Mouse (Mus musculus): ENCODE measurements around the gene Slc5a5. TPM values are rescaled to one million over a fixed set of nuclear protein-coding genes. Genes with fewer than 3 reads are reported as not detected.
A peak's percentile ranks its signal among the peaks of the same experiment; 100 is the strongest.
"Not testable (repeated sequence)": the region's sequence is repeated elsewhere in the genome, so short reads cannot be mapped to it uniquely, and the experiment has no call there.

Gene Slc5a5
- polyA plus RNA-seq, 1 experiment = 16.0 TPM

GRCm38 (mm10) chr8:70896316-70897020, 3.9 kb upstream of the Slc5a5 start:
- TF ChIP-seq CTCF (IDR thresholded peaks at IDR 0.05; ENCODE audit: extremely low read depth, insufficient read depth, low read length) (no peak), POLR2A (IDR thresholded peaks at IDR 0.05; ENCODE audit: extremely low read depth, insufficient read depth, low read length) (no peak)
- Histone ChIP-seq H3K4me1 (ENCODE audit: control insufficient read depth, insufficient read depth, low read length) (no peaks in the 10 kb centered on the region), H3K27ac (ENCODE audit: insufficient read depth, low read length) (no peak overlapping the region), H3K4me3 (ENCODE audit: insufficient read depth, low read length) (peak overlapping the region; percentile 49)

DNA sequence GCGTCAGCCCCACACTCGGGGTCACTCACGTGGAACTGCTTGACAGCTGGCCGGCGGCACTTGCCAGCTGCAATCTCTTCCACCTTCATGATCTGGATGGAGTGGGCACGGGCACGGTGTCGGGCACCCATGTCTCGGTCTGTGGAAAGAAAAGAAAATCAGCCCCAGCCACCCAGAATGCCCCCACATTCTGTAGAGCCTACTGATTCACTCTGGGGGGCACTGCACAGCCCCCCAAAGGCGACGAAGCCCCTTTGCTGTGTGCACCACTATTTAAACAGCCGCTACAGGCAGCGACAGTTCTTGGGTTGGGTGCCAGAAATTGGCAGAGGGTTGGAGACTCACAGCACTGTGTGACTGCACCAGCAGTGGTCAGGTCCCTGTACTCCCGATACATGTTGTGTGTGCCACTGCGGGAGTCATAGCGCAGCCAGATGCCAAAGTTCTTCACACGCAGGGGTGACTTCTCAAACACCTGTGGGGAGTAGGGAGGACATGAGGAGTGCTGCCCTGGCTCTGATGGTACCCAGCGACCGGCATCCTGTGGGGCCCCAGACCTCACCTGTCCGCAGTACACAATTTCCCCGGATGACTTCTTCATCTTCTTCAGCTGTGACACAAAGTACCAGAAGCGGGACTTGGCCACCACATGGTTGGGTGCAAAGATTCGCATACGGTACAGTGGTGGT, 3.2 kb upstream of the Slc5a5 start:
- not testable (repeated sequence) for H3K4me1 ChIP-seq (ENCODE audit: control insufficient read depth, insufficient read depth, low read length); H3K4me3 ChIP-seq (ENCODE audit: insufficient read depth, low read length); H3K27ac ChIP-seq (ENCODE audit: insufficient read depth, low read length)

DNA sequence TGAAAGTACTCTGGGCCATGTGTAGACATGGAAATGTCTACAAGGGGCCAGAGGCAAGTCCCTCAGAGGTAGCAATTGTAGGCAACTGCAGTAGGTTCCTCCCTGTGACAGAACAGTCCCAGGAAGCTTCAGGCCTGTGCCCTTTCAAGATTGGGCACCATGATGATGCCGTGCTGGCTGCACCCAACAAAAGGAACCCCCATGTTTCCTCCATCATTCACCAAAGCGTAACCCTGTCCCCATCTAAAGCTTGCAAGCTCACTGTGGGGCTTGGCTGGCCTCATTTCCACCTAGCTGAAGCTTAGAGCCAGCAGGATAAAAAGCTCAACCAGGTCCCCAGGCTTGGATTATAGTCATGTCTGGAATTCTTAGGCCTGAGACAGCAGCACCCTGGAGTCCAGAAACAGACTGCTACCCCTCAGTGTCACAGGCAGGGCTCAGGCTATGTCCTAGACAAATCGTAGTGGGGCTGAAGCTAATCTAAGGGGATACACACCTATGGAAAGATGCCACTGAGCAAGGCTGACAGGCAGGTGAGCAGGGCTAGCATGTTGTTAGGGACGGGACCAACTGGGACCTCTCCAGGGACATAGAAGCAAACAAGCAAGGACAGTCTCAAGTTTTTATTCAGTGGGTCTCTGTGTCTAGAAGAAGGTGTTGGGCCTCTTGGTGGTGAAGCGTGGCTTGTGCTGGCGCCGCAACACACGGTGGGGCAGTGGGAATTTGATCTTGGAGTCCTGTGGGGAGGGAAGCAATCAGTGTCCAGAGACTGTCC, 2.4 kb upstream of the Slc5a5 start:
- no peaks in the 10 kb centered on the region for H3K4me1 ChIP-seq (ENCODE audit: control insufficient read depth, insufficient read depth, low read length)
- no peak for TF ChIP-seq CTCF (IDR thresholded peaks at IDR 0.05; ENCODE audit: extremely low read depth, insufficient read depth, low read length)

GRCm38 (mm10) chr8:70894385-70894720, 1.8 kb upstream of the Slc5a5 start:
- Histone ChIP-seq H3K4me3 (ENCODE audit: insufficient read depth, low read length) (no peak overlapping the region), H3K27ac (ENCODE audit: insufficient read depth, low read length) (no peak overlapping the region)
- no peak for TF ChIP-seq POLR2A (IDR thresholded peaks at IDR 0.05; ENCODE audit: extremely low read depth, insufficient read depth, low read length)
- TF ChIP-seq CTCF (IDR thresholded peaks at IDR 0.05; ENCODE audit: extremely low read depth, insufficient read depth, low read length) = no peak

More for the DNA sequence above, 2.4 kb upstream of the Slc5a5 start:
- H3K4me3 ChIP-seq (ENCODE audit: insufficient read depth, low read length) = no peak overlapping the region
- H3K27ac ChIP-seq (ENCODE audit: insufficient read depth, low read length) = no peak overlapping the region

GRCm38 (mm10) chr8:70893656-70894384, 1.3 kb upstream of the Slc5a5 start:
- Histone ChIP-seq H3K27ac (ENCODE audit: insufficient read depth, low read length) (no peak overlapping the region), H3K4me1 (ENCODE audit: control insufficient read depth, insufficient read depth, low read length) (no peaks in the 10 kb centered on the region), H3K4me3 (ENCODE audit: insufficient read depth, low read length) (no peak overlapping the region)
- TF ChIP-seq CTCF (IDR thresholded peaks at IDR 0.05; ENCODE audit: extremely low read depth, insufficient read depth, low read length) = peak; percentile 59
- no peak for TF ChIP-seq POLR2A (IDR thresholded peaks at IDR 0.05; ENCODE audit: extremely low read depth, insufficient read depth, low read length)

More at GRCm38 (mm10) chr8:70894385-70894720, 1.8 kb upstream of the Slc5a5 start:
- no peaks in the 10 kb centered on the region for H3K4me1 ChIP-seq (ENCODE audit: control insufficient read depth, insufficient read depth, low read length)

DNA sequence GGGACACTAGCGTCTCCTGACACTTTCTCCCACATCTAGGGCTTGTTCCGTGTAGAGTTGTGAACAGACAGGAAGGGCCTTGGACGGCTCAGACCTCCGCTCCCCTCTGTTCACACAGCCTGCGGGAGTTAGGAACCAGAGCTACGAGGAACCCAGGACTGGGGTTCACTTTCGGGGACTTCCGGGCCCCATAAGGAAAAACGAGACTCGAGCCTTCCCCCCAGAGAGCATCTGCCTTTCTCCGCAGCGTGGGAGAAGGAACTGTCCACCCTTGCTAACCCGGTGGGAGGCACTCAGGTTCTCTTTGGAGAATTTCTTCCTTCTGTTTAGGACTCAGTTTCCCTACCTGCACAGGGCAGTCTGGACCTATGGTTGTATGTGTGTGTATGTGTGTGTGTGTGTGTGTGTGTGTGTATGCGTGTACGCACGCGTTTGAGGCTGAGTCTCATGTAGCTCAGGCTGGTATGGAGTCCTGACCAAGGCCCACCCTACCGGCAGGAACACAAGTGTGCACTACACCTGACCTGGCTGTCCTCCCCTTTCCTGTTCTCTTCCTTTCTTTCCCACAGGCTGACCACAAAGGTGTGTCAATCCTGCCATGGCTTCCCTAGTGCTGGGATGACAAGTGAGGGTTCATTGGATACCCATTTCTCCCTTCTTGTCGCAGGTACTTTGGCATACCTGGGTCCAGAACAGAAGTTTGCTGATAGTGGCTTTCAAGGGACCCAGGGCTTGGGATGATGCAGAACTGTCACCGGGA, 519 bp upstream of the Slc5a5 start:
- TF ChIP-seq CTCF (IDR thresholded peaks at IDR 0.05; ENCODE audit: extremely low read depth, insufficient read depth, low read length) (no peak), POLR2A (IDR thresholded peaks at IDR 0.05; ENCODE audit: extremely low read depth, insufficient read depth, low read length) (peak; percentile 31; the same call in 1 of the 2 replicates)
- Histone ChIP-seq H3K27ac (ENCODE audit: insufficient read depth, low read length) (no peak overlapping the region), H3K4me3 (ENCODE audit: insufficient read depth, low read length) (no peak overlapping the region), H3K4me1 (ENCODE audit: control insufficient read depth, insufficient read depth, low read length) (no peaks in the 10 kb centered on the region)

DNA sequence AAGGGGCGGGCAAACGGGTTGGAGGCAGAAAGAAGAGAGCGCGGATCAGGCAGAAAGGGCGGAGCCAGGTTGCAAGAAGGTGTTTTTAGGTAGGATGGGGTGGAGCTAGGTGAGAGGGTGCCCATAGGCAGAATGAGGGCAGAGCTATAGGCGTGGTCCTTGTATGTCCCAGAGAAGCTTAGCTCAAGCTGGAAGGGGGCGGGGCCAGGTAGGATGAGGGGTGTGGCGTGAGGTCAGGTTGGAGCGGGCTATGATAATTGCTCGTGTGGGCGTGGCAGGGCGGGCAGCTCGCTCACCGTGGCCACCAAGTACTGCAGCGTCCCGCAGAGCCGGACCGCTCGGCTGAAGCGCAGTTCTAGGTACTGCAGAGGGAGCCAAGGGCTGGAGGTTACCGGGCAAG, 1.2 kb downstream of the Slc5a5 start:
- H3K27ac ChIP-seq (ENCODE audit: insufficient read depth, low read length) = no peak overlapping the region
- TF ChIP-seq POLR2A (IDR thresholded peaks at IDR 0.05; ENCODE audit: extremely low read depth, insufficient read depth, low read length) (no peak), CTCF (IDR thresholded peaks at IDR 0.05; ENCODE audit: extremely low read depth, insufficient read depth, low read length) (no peak)
- H3K4me3 ChIP-seq (ENCODE audit: insufficient read depth, low read length) = no peak overlapping the region
- H3K4me1 ChIP-seq (ENCODE audit: control insufficient read depth, insufficient read depth, low read length) = no peaks in the 10 kb centered on the region

GRCm38 (mm10) chr8:70890656-70891055, 1.9 kb downstream of the Slc5a5 start:
- TF ChIP-seq POLR2A (IDR thresholded peaks at IDR 0.05; ENCODE audit: extremely low read depth, insufficient read depth, low read length) = no peak
- Histone ChIP-seq H3K4me1 (ENCODE audit: control insufficient read depth, insufficient read depth, low read length) (no peaks in the 10 kb centered on the region), H3K4me3 (ENCODE audit: insufficient read depth, low read length) (no peak overlapping the region), H3K27ac (ENCODE audit: insufficient read depth, low read length) (no peak overlapping the region)

- H3K4me3 ChIP-seq (ENCODE audit: insufficient read depth, low read length) = peak overlapping the region; percentile 2; the same call in 1 of the 2 replicates
- no peak overlapping the region for H3K27ac ChIP-seq (ENCODE audit: insufficient read depth, low read length)
- no peaks in the 10 kb centered on the region for H3K4me1 ChIP-seq (ENCODE audit: control insufficient read depth, insufficient read depth, low read length)
- TF ChIP-seq POLR2A (IDR thresholded peaks at IDR 0.05; ENCODE audit: extremely low read depth, insufficient read depth, low read length) = no peak
- TF ChIP-seq CTCF (IDR thresholded peaks at IDR 0.05; ENCODE audit: extremely low read depth, insufficient read depth, low read length) = no peak
These were observed 4.9 kb downstream of the Slc5a5 start for GRCm38 (mm10) chr8:70887669-70888068.

All from cortical plate, adult 2 months (tissue).